Mouse (Mus musculus): ENCODE measurements at regions not wholly inside any gene's neighbourhood (a gene's known extent, or its start where the extent isn't known, plus 50 kb on each side); places are given as distances from the start of the nearest gene placed in this dataset.

GRCm38 (mm10) chr12:39731177-39731576 lies 306.6 kb downstream of the Arl4a start:
- no peak for DNase-seq (ENCODE audit: low read depth, low spot score)

DNA sequence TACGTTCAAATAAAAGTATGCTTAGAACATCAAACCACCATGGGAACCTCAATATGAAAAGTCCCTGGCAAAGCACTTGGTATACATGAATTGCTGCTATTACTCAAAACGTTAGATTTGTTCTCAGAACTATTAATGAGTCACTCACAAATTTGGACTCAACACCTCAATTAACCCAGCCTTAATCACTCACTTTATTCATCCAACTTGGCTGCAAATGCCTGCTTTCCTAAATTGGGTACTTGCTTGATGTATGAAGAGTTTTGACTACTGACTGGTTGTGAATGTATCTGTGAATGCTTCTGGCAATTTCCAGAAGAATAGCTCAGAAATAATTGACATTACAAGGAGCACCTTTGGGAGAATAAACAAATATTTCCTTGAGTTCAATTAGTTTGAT lies 308.6 kb downstream of the Arl4a start:
- no peak for DNase-seq (ENCODE audit: low read depth, low spot score)

GRCm38 (mm10) chr12:39724172-39724571 lies 313.7 kb downstream of the Arl4a start:
- no peak for DNase-seq (ENCODE audit: low read depth, low spot score)

DNA sequence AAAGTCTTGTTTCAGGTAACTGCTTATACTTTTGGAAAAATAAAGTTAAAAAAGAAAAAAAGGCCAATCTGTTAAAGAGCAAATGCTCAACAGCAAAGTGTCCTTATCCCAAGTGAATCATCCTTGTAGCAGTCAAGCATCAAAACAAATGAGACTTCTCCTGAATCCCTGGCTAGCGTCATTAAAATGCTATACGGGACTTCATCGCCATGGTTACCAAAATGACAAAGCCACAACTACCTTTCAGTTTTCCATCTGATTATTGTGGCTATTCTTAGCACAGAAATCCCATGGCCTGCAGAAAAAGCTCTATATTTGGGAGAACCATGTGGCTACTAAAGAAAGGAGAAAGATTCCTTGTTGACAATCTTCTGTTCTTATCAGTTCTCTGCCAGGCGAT lies 322.7 kb downstream of the Arl4a start:
- DNase-seq (ENCODE audit: low read depth, low spot score): no peak

DNA sequence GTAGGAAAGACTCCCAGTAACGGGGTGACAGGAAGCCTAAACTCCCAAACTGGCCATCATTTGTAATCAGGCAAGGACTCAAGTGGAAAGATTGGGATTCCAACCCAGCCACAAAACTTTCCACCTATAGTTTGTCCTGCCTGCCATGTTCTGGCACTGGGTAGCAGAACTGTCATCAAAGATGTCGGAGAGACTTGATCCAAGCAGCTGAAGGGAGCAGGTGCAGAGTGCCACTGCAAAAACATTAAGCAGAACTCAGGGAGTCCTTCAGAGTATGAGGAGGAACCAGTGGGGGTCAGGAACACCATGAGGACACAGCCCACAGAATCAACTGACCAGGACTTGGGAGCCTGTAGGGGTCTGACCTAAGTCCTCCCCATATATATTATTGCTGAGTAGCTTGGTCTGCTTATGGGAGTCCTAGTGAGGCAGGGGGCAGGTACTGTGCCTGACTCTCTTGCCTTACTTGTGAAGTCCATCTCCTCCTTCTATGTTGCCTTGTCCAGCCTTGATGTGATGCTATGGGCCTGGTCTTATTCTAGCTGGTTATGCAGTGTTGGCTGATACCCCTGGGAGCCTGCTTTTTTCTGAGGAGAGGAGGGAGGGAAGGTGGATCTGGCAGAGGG lies 323.5 kb downstream of the Arl4a start:
- no peak for DNase-seq (ENCODE audit: low read depth, low spot score)

DNA sequence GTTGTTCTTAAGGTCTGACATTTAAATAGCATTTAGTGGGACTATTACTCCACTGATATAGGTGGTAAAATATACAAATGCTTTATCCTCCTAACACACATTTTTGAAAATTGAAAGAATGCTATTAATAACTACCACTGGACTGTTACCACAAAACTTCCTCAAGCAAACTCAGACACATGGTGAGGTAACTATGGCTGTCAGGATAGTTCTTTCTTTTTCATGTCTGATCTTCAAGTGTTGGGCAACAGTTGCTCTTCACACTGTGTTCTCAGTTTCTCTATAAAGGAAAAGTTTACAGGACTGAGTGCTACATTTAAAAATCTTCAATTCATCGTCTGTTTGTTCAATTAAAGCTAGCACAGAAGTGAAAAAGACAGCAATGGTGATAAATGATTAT lies 326.0 kb downstream of the Arl4a start:
- DNase-seq (ENCODE audit: low read depth, low spot score): no peak

DNA sequence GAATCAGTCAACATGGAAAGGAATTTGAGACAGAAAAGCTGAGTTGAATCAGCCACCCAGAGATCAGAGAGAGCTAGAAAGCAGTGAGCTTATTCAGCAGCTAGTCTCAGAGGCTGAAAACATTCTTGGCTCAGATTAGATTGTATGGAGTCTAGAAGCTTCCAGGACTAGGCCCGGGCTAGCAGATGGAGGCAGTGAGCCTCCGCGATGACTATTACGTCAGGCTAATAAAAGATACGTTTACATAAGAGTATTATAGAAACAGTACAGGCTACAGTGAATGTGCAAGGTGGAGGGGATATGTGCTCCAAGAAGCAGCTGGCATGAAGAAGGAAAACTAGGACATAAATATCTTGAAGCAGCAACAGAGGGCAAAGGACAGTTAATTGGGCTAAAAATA lies 328.0 kb downstream of the Arl4a start:
- no peak for DNase-seq (ENCODE audit: low read depth, low spot score)

- DNase-seq (ENCODE audit: low read depth, low spot score): no peak
These were observed 340.6 kb downstream of the Arl4a start for GRCm38 (mm10) chr12:39697182-39697581.

DNA sequence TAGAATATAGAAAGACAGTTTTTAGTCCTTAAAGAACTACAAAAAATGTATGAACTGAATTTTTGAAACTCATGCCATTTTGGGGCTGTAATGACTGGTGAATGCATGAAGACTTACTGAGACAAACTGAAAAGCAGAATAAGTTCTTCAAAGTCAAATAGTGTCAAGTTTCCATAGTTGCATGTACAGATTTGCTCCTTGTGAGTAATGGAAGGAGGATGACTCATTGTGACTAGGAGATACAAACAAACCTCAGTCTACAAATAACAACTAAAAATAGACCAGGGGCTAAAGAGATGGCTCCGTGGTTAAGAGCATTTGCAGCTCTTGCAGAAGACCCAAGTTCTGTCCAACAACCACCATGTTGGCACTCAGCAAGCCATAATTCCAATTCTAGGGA lies 342.5 kb downstream of the Arl4a start:
- DNase-seq (ENCODE audit: low read depth, low spot score): no peak

DNA sequence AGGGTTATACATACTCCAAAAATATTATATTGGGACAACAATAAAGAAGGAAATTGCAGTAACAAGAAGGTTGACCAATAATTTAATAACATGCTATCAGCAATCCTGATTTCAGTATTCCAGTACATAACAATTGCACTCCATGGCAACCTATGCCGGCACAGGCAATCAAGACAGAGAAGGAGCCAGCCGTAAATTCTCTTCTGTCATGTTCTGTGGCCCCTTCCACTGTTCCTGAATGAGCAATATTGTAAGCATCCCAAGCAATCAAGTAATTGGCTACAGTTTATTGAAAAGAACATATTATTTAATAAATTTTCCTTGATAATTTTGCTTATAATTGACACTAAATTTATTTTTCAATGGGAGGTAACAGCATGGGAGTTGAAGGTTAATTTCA lies 345.8 kb downstream of the Arl4a start:
- DNase-seq (ENCODE audit: low read depth, low spot score): no peak

DNA sequence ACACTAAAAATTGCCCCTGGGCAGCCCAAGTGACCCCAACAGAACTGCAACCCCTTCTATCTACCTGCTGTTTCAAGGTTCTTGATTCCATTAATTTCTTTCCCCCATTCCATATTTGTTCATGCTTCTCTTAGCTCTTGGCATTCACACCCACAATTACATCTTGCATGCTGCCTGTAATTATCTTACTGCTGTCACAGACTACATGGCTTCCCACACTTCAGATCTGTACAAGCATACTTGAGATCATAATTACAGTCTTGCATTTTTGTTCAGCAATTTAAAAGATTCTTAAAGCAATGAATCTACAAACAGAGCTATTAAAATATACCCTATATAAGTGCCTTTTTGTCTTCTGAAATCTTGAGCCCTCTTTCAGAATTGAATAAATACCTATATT lies 352.4 kb downstream of the Arl4a start:
- no peak for DNase-seq (ENCODE audit: low read depth, low spot score)

DNA sequence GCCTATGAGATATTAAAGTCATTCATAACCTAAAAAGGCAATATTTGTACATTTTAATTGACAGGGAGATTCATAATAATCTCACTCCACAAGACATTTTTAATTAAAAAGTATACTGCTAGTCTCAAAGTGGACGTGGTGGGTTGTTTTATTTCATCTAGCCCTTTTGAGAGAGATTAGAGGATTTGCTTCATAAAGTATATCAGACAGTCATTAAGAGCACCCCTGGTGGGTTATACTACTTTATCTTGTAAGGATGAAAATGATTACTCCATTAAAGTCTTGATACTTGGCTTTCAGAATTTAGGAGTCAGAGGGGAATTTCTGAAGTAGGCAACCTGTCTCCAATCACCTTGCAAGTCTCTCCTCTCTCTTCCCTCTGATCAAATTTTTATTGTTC lies 355.7 kb downstream of the Arl4a start:
- DNase-seq (ENCODE audit: low read depth, low spot score): no peak

DNA sequence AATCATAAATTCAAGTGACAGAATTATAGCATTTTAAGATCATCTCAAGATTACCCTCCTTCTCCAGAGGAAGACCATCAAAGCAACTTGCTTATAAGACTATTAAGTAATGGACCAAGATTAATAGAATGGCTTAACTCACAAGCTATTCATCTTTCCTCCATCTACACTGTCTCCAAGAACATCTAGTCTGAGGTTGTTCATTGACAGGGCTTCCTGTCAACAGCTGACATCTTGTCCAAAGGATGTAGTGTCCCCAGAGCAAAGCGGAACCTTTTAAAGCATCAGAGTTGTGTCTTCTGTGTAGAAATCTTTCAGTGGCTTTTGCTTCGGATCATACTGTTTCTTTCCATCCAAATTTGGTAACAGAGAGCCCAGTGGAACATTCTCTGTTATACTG lies 362.2 kb downstream of the Arl4a start:
- DNase-seq (ENCODE audit: low read depth, low spot score): no peak

DNA sequence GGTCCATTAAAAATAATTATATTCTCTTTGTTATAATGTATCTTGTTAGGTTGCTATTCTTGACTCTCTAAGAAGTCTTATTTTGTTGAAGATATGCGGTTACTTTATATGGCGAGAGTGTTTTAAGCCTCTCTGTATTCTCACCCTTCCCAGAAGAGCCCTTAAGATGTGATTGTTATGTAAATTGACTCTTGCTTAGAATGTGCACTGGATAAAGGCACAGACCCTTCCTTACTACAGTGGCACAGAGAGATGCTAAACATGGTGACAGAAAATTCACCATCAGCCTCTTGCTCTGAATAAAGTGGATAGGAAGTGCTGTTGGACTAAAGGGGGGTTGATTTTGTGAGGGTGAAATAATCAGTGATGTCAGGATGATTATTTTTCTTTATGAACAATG lies 370.1 kb downstream of the Arl4a start:
- DNase-seq (ENCODE audit: low read depth, low spot score): no peak

- peak; percentile 24 for DNase-seq (ENCODE audit: low read depth, low spot score)
These were observed 372.4 kb downstream of the Arl4a start for GRCm38 (mm10) chr12:39665448-39665847.

GRCm38 (mm10) chr12:39660420-39660819 lies 377.4 kb downstream of the Arl4a start:
- DNase-seq (ENCODE audit: low read depth, low spot score): no peak

DNA sequence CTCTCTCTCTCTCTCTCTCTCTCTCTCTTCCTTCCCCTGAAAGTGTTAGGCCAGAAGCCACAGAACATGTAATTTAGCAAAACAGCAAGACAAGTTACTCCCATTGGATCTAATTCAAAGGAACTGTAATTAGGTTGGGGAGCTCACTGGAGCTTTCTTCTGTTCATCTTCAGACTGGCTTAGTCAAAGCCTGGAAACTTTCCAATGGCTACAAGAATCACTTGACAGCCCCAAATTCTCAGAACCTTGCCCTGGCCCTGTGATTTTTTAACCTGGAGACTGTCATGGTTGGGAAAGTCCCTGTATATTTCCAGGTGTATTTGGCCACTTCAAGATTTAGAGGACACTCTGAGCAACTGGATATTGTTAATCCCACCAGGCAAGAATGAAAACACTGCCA lies 381.2 kb downstream of the Arl4a start:
- DNase-seq (ENCODE audit: low read depth, low spot score): no peak

- no peak for DNase-seq (ENCODE audit: low read depth, low spot score)
These were observed 388.9 kb downstream of the Arl4a start for GRCm38 (mm10) chr12:39648952-39649351.

- no peak for DNase-seq (ENCODE audit: low read depth, low spot score)
These were observed 391.3 kb downstream of the Arl4a start for GRCm38 (mm10) chr12:39646556-39646955.

DNA sequence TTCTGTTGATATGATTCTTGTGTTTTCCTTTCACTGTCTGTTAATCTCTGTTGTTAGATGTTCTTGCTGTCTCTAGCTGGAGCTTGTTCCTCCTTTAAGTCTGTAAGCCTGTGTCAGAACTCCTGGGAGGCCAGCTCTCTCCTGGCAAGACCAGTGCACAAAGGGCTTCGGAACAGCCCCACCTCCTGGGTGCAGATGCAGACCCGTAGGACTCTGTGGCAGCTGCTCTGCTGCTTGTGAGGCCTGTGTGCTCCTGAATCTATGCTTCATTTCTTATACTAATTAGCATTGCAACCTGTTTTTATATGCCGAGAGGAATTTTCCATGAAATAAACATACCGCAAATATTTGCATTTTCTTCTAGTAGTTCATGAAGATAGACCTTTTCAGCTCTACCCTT lies 392.2 kb downstream of the Arl4a start:
- no peak for DNase-seq (ENCODE audit: low read depth, low spot score)

DNA sequence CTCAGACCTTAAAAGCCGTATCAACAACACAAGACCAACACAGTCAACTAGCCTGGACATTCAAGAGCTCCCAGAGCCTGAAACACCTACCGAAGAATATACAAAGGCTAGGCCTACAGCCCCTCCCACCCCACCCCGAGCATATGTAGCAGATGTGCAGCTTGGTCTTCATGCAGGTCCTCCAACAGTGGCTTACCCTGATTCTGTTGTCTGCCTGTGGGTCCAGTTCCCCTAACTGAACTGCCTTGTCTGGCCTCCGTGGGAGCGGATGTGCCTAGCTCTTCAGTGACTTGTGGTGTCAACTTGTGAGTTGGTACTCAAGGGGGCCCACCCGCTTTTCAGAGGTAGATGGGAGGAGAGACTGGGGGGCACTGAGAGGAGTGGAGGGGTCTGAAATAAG lies 398.6 kb downstream of the Arl4a start:
- no peak for DNase-seq (ENCODE audit: low read depth, low spot score)

DNA sequence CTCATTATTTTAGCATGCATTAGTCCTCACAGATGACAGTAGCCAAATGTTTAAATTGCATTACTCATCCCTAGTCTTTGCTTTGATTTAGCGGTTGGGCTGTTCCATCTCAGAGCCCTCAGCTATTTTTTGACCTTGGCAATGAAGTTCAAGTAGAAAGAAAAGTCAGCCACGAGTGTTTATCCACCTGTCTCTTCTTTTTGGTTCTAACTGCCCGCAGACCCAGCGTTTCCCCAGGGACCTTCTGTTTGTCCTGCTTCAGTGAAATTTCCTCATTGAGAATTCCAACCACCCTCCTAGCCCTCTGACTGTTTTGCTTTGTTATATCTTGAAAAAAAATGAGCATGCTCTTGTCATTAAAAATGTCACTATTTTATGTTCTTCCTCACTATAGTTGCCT lies 403.5 kb downstream of the Arl4a start:
- DNase-seq (ENCODE audit: low read depth, low spot score): no peak

- no peak for DNase-seq (ENCODE audit: low read depth, low spot score)
These were observed 416.6 kb downstream of the Arl4a start for GRCm38 (mm10) chr12:39621266-39621665.

- DNase-seq (ENCODE audit: low read depth, low spot score): no peak
These were observed 432.5 kb downstream of the Arl4a start for GRCm38 (mm10) chr12:39605289-39605688.
